Mouse (Mus musculus): ENCODE data around the gene Tigd3.

GRCm38 (mm10) chr19:5877618-5878361, 16.2 kb downstream of the Tigd3 start, which contains the start of gene Slc25a45:
- TF ChIP-seq MYOG (IDR thresholded peaks at IDR 0.05; ENCODE audit: control insufficient read depth, extremely low read depth, insufficient read length) (no peak), CTCF (IDR thresholded peaks at IDR 0.05; ENCODE audit: control insufficient read depth, insufficient read depth, insufficient read length) (peak; percentile 91), USF1 (IDR thresholded peaks at IDR 0.05; ENCODE audit: low read depth) (no peak)

Data from C2C12 (cell line).